Mouse (Mus musculus) embryonic fibroblast, embryonic 13.5 days (primary cell): ENCODE data around the gene Hmcn1. TPM values are rescaled to one million over a fixed set of nuclear protein-coding genes. Genes with fewer than 3 reads are reported as not detected.

ENCODE experiments used
- H3K27ac ChIP-seq: 2 replicates; pipeline ENCODE4 v1.5.1; 2012; ENCODE audit warnings: low read length, control low read depth, inconsistent platforms; ENCODE audit not compliant: insufficient read depth
- H3K4me1 ChIP-seq: 2 replicates; pipeline ENCODE4 v1.6.1; 2011; ENCODE audit warnings: low read length; ENCODE audit not compliant: control insufficient read depth, insufficient read depth
- H3K4me3 ChIP-seq: 2 replicates; pipeline ENCODE4 v1.5.1; 2011; ENCODE audit warnings: mild to moderate bottlenecking, control low read depth, low read length; ENCODE audit not compliant: insufficient read depth
- CTCF ChIP-seq: IDR thresholded peaks from 2 replicates; pipeline ENCODE4 v1.5.1; 2011; ENCODE audit warnings: mild to moderate bottlenecking, control low read depth, low read length, moderate library complexity, borderline replicate concordance; ENCODE audit not compliant: insufficient read depth
- POLR2A ChIP-seq: IDR thresholded peaks from 2 replicates; pipeline ENCODE4 v1.6.1; 2011; ENCODE audit warnings: low read depth, mild to moderate bottlenecking, control low read depth, low read length, moderate library complexity
- polyA plus RNA-seq: library from polyadenylated mRNA; stranded (reverse); fragments of >200 nt; gene quantifications from 2 replicates; pipeline ENCODE4 v1.2.4, GENCODE M21; 2011; ENCODE audit warnings: low read depth; ENCODE audit not compliant: missing spikeins, insufficient read length

Gene Hmcn1
- polyA plus RNA-seq, 1 experiment, result 24.8 TPM

DNA sequence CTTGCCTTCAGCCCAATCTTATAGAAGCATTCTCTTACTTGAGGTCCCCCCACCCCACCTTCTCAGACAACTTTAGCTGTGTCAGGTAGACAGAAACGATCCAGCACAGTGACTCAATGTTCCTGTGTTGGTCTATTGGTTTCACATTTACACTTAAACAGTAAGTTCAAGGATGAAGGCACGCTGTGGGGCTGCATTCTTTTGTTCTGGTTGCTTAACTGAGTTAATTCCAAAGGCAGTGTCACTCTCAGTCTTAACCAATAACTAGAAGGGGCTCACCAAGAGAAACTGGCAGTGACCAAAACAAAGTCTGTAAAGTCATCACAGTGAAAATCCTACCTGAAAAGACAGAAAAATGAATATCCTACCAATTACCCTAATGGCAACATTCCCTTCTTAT is 44.3 kb downstream of the Hmcn1 start:
- TF ChIP-seq CTCF (no peak), POLR2A (no peak)
- no peaks in the 10 kb centered on the region for H3K4me1 ChIP-seq
- H3K4me3 ChIP-seq, result no peak overlapping the region
- no peak overlapping the region for H3K27ac ChIP-seq

DNA sequence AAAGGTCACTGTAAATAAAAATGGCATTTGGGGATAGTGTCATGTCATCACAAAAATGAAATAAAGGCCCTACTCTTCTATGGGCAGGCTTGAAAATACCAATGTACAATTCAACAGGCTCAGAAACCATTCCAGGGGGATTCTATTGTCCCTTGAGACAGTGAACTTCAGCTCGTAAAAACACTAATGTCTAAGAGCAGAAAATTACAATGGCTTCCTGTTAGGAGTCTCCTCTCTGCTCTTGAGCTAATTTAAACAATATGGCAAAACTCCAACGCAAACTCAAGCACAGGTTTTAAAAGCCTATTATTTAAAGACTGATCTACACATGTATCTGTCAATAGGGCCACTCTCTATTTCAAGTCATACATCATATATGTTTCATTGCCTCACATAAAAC is 49.6 kb downstream of the Hmcn1 start:
- TF ChIP-seq CTCF (no peak), POLR2A (no peak)
- H3K4me1 ChIP-seq, result no peaks in the 10 kb centered on the region

DNA sequence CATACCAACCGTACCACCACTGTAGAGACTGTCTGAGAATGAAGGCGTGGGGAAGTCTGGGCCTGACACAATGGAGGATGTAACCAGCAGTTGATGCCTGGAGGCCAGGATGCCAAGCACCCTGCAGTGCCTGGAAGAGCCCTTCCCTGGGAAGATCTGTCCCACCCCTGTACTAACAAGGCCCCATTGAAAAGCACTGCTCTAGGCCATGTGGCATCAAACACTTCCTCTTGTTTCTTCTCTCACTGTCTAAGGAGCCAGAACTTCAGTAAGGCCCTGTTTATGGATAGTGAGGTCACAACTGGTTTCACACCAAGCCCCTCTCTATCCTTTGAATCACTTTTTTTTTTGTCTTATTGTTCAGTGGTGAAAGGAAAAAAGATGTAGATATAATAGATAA is 51.1 kb downstream of the Hmcn1 start:
- peaks cover 3% of the 10 kb centered on the region; the same call in 1 of the 2 replicates for H3K4me1 ChIP-seq
- H3K27ac ChIP-seq, result no peak overlapping the region
- no peak for TF ChIP-seq CTCF
- no peak for TF ChIP-seq POLR2A
- no peak overlapping the region for H3K4me3 ChIP-seq

More for the DNA sequence above, 49.6 kb downstream of the Hmcn1 start:
- Histone ChIP-seq H3K27ac (no peak overlapping the region), H3K4me3 (no peak overlapping the region)

DNA sequence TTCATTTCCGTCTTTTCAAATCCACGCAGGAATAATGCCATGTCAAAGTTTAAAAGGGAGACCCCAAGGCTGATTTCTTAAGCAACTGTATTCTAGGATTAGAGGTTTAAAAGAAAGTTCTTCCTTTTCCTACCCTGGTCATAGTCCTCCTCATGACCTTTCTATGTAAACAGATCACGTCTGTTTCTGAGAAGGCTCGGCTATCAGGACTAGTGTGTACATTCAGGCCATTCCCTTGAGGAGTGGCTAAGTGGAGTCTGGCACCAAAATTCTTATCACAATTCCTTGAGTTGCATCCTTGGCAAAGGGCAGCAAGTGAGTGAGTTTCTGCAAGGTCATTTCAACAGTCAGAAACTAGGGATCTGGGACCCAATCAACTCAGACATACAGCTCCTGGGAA is 56.4 kb downstream of the Hmcn1 start:
- TF ChIP-seq CTCF, result no peak
- TF ChIP-seq POLR2A, result no peak
- no peak overlapping the region for H3K27ac ChIP-seq
- no peak overlapping the region for H3K4me3 ChIP-seq
- H3K4me1 ChIP-seq, result peaks cover 6% of the 10 kb centered on the region

DNA sequence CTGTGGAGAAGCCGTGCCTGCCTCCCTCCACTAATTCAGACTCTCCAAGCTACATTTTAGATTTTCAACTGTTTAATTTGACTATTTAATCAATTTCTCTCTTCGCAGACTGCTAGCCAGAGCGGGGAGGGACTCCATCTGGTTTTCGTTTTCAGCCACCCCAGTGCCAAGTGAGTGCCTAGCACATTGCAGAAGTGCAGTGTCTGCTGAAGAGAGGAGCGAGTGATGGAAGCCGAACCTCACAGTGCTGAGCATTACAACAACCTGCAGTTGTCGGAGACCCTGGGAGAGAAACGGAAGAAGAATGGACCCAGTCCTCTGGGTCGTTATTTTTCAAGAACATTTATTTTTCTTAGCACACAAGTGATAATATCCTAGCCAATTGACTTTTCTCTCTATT is 59.6 kb downstream of the Hmcn1 start:
- Histone ChIP-seq H3K27ac (no peak overlapping the region), H3K4me3 (no peak overlapping the region), H3K4me1 (peaks cover 6% of the 10 kb centered on the region)
- TF ChIP-seq CTCF (no peak), POLR2A (no peak)

DNA sequence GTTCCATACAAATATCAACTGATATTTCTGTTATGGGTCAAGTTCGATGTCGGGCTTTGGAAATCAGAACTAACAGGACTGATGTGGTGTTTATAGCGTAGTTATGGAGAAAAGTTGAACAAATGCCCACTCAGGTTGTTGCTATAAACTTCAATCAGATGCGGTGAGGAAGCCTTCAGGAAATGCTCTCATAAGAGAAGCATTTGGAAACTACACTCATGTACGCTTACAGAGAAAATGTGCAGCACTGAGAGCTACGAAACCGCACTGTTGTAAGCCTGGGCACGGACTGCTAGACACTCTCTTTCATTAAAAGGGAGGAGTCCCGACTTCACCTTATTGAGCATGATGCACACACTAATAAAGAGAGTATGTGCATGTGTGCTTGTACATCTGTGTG is 72.4 kb downstream of the Hmcn1 start:
- Histone ChIP-seq H3K4me3 (no peak overlapping the region), H3K4me1 (peaks cover 3% of the 10 kb centered on the region; the same call in 1 of the 2 replicates), H3K27ac (no peak overlapping the region)
- no peak for TF ChIP-seq POLR2A
- no peak for TF ChIP-seq CTCF

DNA sequence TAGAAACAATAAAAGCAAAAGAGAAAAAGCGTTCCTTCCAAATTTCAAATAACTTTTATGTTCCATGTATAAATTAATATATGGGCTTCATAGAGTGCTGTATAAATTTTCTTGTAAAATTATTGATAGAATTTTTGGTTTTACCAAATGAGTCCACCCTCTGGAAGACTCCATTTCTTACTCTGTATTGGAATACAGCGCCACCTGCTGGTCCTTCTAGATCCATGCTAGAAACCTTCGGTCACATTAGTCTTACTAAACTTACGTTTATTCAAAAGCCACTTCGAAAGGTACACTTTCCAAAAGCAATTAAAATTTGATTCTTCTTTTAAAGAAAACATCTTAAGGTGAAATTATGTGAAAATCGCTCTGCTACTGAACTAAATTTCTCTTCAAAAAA is 73.0 kb downstream of the Hmcn1 start:
- Histone ChIP-seq H3K27ac (no peak overlapping the region), H3K4me1 (peaks cover 3% of the 10 kb centered on the region; the same call in 1 of the 2 replicates), H3K4me3 (no peak overlapping the region)
- TF ChIP-seq CTCF (no peak), POLR2A (no peak)

DNA sequence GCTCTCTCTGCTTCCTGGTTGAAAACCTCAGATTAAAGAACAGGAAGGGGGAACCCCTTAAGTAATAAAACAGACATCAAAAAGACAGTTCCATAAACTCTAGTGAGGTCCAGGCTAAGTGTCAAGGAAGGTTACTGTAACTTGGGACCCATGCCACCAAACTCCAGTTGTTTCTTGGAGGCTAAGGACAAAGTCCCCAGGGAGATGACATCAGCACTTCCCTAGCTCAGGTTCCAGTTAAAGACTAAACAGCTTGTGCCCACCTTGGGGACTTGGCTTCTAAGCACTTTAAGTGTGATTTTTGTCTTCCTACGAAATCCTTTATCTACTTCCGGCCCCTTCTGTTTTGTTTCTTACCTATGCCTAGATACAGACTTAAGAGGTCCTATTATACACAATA is 78.3 kb downstream of the Hmcn1 start:
- TF ChIP-seq CTCF (no peak), POLR2A (no peak)
- H3K4me3 ChIP-seq, result no peak overlapping the region
- H3K4me1 ChIP-seq, result peaks cover 3% of the 10 kb centered on the region; the same call in 1 of the 2 replicates
- no peak overlapping the region for H3K27ac ChIP-seq

DNA sequence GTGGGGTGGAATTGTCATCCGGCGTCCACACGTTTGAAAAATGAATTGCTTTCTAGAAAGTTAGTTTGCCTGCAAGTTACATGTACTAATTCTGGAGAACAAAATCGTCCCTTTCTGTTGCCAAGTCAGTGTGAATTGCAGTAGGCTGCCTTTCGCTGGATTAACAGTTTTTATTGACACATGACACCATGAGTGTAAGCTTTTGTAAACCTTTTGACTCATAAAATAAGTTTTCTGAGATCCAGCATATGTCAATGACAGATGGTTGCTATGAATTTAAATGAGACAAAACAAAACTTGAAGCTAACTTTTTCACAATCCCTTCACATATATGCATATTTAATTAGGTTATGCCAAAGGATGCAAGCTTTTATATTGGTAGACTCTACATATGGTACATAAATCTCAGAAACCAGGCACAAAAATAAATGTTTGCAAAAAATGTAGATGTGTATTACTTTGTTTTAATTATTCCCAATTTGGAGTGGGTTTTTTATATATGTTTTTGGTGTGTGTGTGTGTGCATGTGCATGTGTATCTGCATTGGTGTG is 79.6 kb downstream of the Hmcn1 start:
- no peak overlapping the region for H3K27ac ChIP-seq
- TF ChIP-seq CTCF (no peak), POLR2A (no peak)
- no peak overlapping the region for H3K4me3 ChIP-seq
- H3K4me1 ChIP-seq, result peaks cover 3% of the 10 kb centered on the region; the same call in 1 of the 2 replicates

DNA sequence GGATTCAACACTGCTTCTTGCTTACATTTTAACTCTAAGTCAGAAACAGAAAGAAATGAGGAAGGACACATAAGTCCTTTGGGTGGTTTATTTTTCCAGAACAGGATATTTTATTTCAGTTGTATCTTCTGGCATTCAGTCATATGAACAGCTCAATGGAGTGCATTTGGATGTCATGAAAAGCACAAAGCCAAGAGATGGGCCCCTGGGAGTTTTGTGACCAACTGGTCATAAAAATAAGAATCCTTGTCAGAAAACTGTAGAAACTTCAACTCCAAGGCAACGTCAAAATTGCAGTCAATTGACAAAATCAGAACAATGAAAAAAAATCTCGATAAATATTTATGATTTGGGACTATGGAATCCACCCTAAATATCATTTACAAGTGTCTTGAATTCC is 83.6 kb downstream of the Hmcn1 start:
- no peak overlapping the region for H3K4me3 ChIP-seq
- H3K4me1 ChIP-seq, result no peaks in the 10 kb centered on the region
- H3K27ac ChIP-seq, result no peak overlapping the region
- TF ChIP-seq CTCF (no peak), POLR2A (no peak)
